Comparison of ENCODE assay signal across 8 mouse cellular contexts in the genomic region with DNA sequence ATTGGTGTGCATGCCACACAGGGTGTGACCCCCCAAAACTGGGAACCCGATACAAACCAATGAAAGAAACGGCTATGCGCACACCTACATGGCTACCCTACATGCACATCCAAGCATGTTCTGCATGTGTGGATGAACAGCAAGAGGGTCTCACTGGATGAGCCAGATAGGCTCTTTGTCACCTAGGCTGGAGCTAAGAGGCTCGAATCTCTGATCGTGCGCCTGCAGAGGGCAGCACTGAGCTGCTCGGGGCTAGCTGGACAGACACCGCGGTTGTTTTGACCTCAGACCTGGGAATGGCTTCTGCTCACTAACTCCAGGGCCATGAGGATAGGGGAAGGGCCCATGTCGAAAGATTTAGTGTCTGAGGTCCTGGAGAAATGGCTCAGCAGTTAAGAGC. TPM values are rescaled to one million over a fixed set of nuclear protein-coding genes. Genes with fewer than 3 reads are reported as not detected.
DNase-seq lines count a peak whose midpoint lies in the region; ATAC-seq lines count a peak whose summit lies in the region.

No protein-coding gene starts in this region.

- no peaks in the 10 kb centered on the region for H3K4me1 ChIP-seq in intestine, embryonic 14.5 days (replicated peaks; ENCODE audit: control insufficient read depth, insufficient read depth, low read length)
- peaks cover 20% of the 10 kb centered on the region for H3K4me1 ChIP-seq in intestine, embryonic 16.5 days (ENCODE audit: control insufficient read depth, insufficient read depth, low read length)
- H3K4me1 ChIP-seq in limb, embryonic 12.5 days (replicated peaks) = no peaks in the 10 kb centered on the region

- no peaks in the 10 kb centered on the region for H3K9me3 ChIP-seq in intestine, embryonic 14.5 days (ENCODE audit: control insufficient read depth, low read length)
- H3K9me3 ChIP-seq in intestine, embryonic 16.5 days (ENCODE audit: control insufficient read depth, low read length) = no peaks in the 10 kb centered on the region
- H3K9me3 ChIP-seq in limb, embryonic 12.5 days = no peaks in the 10 kb centered on the region

- DNase-seq in intestine, embryonic 14.5 days (ENCODE audit: low spot score) = peak; percentile 89
- peak; percentile 45 for DNase-seq in cerebellum, adult 9-10 months
- DNase-seq in gastrocnemius, adult 18-20 months (ENCODE audit: low spot score) = peak; percentile 70
- DNase-seq in induced T-regulatory cell, adult 2 months (ENCODE audit: low read depth) = peak; percentile 80
- DNase-seq in natural killer cell, adult 2 months (ENCODE audit: low spot score in 2 of 2) = peak; percentile 50 to 63
- peak; percentile 69 to 90 for DNase-seq in spleen, postnatal 4 days (ENCODE audit: low spot score in 2 of 2)

- no peak overlapping the region for H3K4me2 ChIP-seq in intestine, embryonic 14.5 days (ENCODE audit: low read length)
- H3K4me2 ChIP-seq in intestine, embryonic 16.5 days (ENCODE audit: low read depth, low read length) = no peak overlapping the region
- H3K4me2 ChIP-seq in limb, embryonic 12.5 days = no peak overlapping the region

- no peak overlapping the region for H3K9ac ChIP-seq in intestine, embryonic 14.5 days (ENCODE audit: low read length)
- no peak overlapping the region for H3K9ac ChIP-seq in intestine, embryonic 16.5 days (ENCODE audit: low read depth, low read length)
- H3K9ac ChIP-seq in limb, embryonic 12.5 days (replicated peaks) = no peak overlapping the region

- 23% methylated on average over 10 of the region's 10 CpGs for WGBS in intestine, embryonic 14.5 days
- WGBS in intestine, embryonic 16.5 days = 22% methylated on average over 10 of the region's 10 CpGs
- 25% methylated on average over 10 of the region's 10 CpGs for WGBS in limb, embryonic 12.5 days

- H3K36me3 ChIP-seq in intestine, embryonic 14.5 days (ENCODE audit: control insufficient read depth, insufficient read depth, low read length) = no peaks in the 10 kb centered on the region
- no peaks in the 10 kb centered on the region for H3K36me3 ChIP-seq in intestine, embryonic 16.5 days (ENCODE audit: control insufficient read depth, insufficient read depth, low read length)
- no peaks in the 10 kb centered on the region for H3K36me3 ChIP-seq in limb, embryonic 12.5 days

- no peak overlapping the region for H3K4me3 ChIP-seq in intestine, embryonic 14.5 days (ENCODE audit: low read depth, low read length)
- H3K4me3 ChIP-seq in intestine, embryonic 16.5 days (ENCODE audit: low read length) = no peak overlapping the region
- H3K4me3 ChIP-seq in limb, embryonic 12.5 days (replicated peaks) = no peak overlapping the region

- H3K27me3 ChIP-seq in intestine, embryonic 14.5 days (replicated peaks; ENCODE audit: control insufficient read depth, insufficient read depth, low read length) = no peaks in the 10 kb centered on the region
- no peaks in the 10 kb centered on the region for H3K27me3 ChIP-seq in intestine, embryonic 16.5 days (replicated peaks; ENCODE audit: control insufficient read depth, insufficient read depth, low read length)
- H3K27me3 ChIP-seq in limb, embryonic 12.5 days = no peaks in the 10 kb centered on the region

- no peak overlapping the region for H3K27ac ChIP-seq in intestine, embryonic 14.5 days (ENCODE audit: low read depth)
- H3K27ac ChIP-seq in intestine, embryonic 16.5 days (ENCODE audit: low read length) = no peak overlapping the region
- no peak overlapping the region for H3K27ac ChIP-seq in limb, embryonic 12.5 days

- no peak for ATAC-seq in intestine, embryonic 14.5 days (replicated peaks; ENCODE audit: low FRiP score, low TSS enrichment, low read depth)
- ATAC-seq in intestine, embryonic 16.5 days = no peak
- peak; percentile 43; the same call in 1 of the 2 replicates for ATAC-seq in limb, embryonic 12.5 days (ENCODE audit: insufficient number of reproducible peaks, insufficient read depth, low FRiP score, low TSS enrichment, low read depth)

RNA-seq across cellular contexts. Expression of a gene that starts 12.9 kb away (rescaled TPM):
- not detected in 2 replicates for polyA plus RNA-seq in intestine, embryonic 14.5 days (2014; fragmentation: Nextera tagmentation; extraction: Ambion mirVana)
- polyA plus RNA-seq in intestine, embryonic 16.5 days (2015; fragmentation: Nextera tagmentation; extraction: Ambion mirVana) = not detected in 2 replicates
- total RNA-seq in gastrocnemius, adult 18-20 months (2021) = not detected
- not detected in 2 replicates for polyA plus RNA-seq in limb, embryonic 12.5 days (2016; fragmentation: Nextera tagmentation; extraction: Ambion mirVana)

RNA-seq across cellular contexts. Expression of a gene that starts 21.7 kb away (rescaled TPM):
- 8.7 and 9.9 TPM in 2 replicates for polyA plus RNA-seq in intestine, embryonic 14.5 days (2014; fragmentation: Nextera tagmentation; extraction: Ambion mirVana)
- polyA plus RNA-seq in intestine, embryonic 16.5 days (2015; fragmentation: Nextera tagmentation; extraction: Ambion mirVana) = 11.5 and 11.8 TPM in 2 replicates
- under 1 TPM in 1 of 2 experiments, not detected in 1; 0.14 TPM for total RNA-seq in gastrocnemius, adult 18-20 months (2021)
- polyA plus RNA-seq in limb, embryonic 12.5 days (2016; fragmentation: Nextera tagmentation; extraction: Ambion mirVana) = 41.6 and 47.9 TPM in 2 replicates

RNA-seq across cellular contexts. Expression of a gene that starts 33.8 kb away (rescaled TPM):
- polyA plus RNA-seq in intestine, embryonic 14.5 days (2014; fragmentation: Nextera tagmentation; extraction: Ambion mirVana) = not detected in 2 replicates
- not detected in 2 replicates for polyA plus RNA-seq in intestine, embryonic 16.5 days (2015; fragmentation: Nextera tagmentation; extraction: Ambion mirVana)
- total RNA-seq in gastrocnemius, adult 18-20 months (2021) = not detected
- polyA plus RNA-seq in limb, embryonic 12.5 days (2016; fragmentation: Nextera tagmentation; extraction: Ambion mirVana) = not detected in 2 replicates

RNA-seq across cellular contexts. Expression of a gene that starts 37.1 kb away (rescaled TPM):
- 1,995 and 2,009 TPM in 2 replicates for polyA plus RNA-seq in intestine, embryonic 14.5 days (2014; fragmentation: Nextera tagmentation; extraction: Ambion mirVana)
- 1,811 and 1,878 TPM in 2 replicates for polyA plus RNA-seq in intestine, embryonic 16.5 days (2015; fragmentation: Nextera tagmentation; extraction: Ambion mirVana)
- 1,000 to 10,000 TPM; 1,490 to 1,592 TPM for total RNA-seq in gastrocnemius, adult 18-20 months (2021)
- 1,407 and 1,429 TPM in 2 replicates for polyA plus RNA-seq in limb, embryonic 12.5 days (2016; fragmentation: Nextera tagmentation; extraction: Ambion mirVana)

RNA-seq across cellular contexts. Expression of a gene that starts 51.7 kb away (rescaled TPM):
- polyA plus RNA-seq in intestine, embryonic 14.5 days (2014; fragmentation: Nextera tagmentation; extraction: Ambion mirVana) = 3.2 TPM in 1 of 2 replicates, not detected in the other
- polyA plus RNA-seq in intestine, embryonic 16.5 days (2015; fragmentation: Nextera tagmentation; extraction: Ambion mirVana) = 0.77 and 0.80 TPM in 2 replicates
- not detected for total RNA-seq in gastrocnemius, adult 18-20 months (2021)
- polyA plus RNA-seq in limb, embryonic 12.5 days (2016; fragmentation: Nextera tagmentation; extraction: Ambion mirVana) = not detected in 2 replicates
